25 mouse cellular contexts compared by ENCODE assay signal in genomic region chr11:3311586-3312347, GRCm38 (mm10). TPM values are rescaled to one million over a fixed set of nuclear protein-coding genes. Genes with fewer than 3 reads are reported as not detected.
DNase-seq lines count a peak whose midpoint lies in the region; ATAC-seq lines count a peak whose summit lies in the region.
"Had no signal": no experiment of that assay in that cellular context is flagged by ENCODE, and none has a peak within 500 bp of the region (broad histone marks: within the 10 kb centered on the region; RNA-seq: fewer than 3 reads in every experiment).

No protein-coding gene starts in this region.

- ATAC-seq in forebrain, embryonic 11.5 days (replicated peaks; ENCODE audit: low FRiP score) = no peak
- ATAC-seq in forebrain, embryonic 14.5 days = no peak
- ATAC-seq in liver, embryonic 11.5 days (replicated peaks; ENCODE audit: low FRiP score) = no peak
- ATAC-seq: activated CD4-positive, CD25-positive, alpha-beta regulatory T cell, adult 4 months; CD4-positive, CD25-positive, alpha-beta regulatory T cell, adult 4 months; forebrain, embryonic 16.5 days; hindbrain, embryonic 16.5 days; inflammation-experienced regulatory T-cells, adult 6 months had no signal

- H3K27me3 ChIP-seq in forebrain, embryonic 11.5 days (ENCODE audit: control insufficient read depth, insufficient read depth, low read length) = no peaks in the 10 kb centered on the region
- no peaks in the 10 kb centered on the region for H3K27me3 ChIP-seq in forebrain, embryonic 14.5 days (replicated peaks; ENCODE audit: control insufficient read depth, insufficient read depth, low read length)
- no peaks in the 10 kb centered on the region for H3K27me3 ChIP-seq in liver, embryonic 11.5 days (replicated peaks; ENCODE audit: control insufficient read depth, insufficient read depth, low read length)
- H3K27me3 ChIP-seq: heart, embryonic 13.5 days; hindbrain, embryonic 12.5 days had no signal

- no peaks in the 10 kb centered on the region for H3K9me3 ChIP-seq in forebrain, embryonic 11.5 days (ENCODE audit: control insufficient read depth, low read length)
- no peaks in the 10 kb centered on the region for H3K9me3 ChIP-seq in forebrain, embryonic 14.5 days (replicated peaks; ENCODE audit: control insufficient read depth, low read length)
- H3K9me3 ChIP-seq in liver, embryonic 11.5 days (ENCODE audit: control insufficient read depth, low read length) = no peaks in the 10 kb centered on the region
- H3K9me3 ChIP-seq: forebrain, embryonic 10.5 days; G1E; heart, embryonic 13.5 days; hindbrain, embryonic 12.5 days had no signal

- H3K36me3 ChIP-seq in forebrain, embryonic 11.5 days (ENCODE audit: control insufficient read depth, insufficient read depth, low read length) = peaks cover 29% of the 10 kb centered on the region
- H3K36me3 ChIP-seq in forebrain, embryonic 14.5 days (ENCODE audit: control insufficient read depth, insufficient read depth, low read length) = peaks cover 66% of the 10 kb centered on the region
- peaks cover 36% of the 10 kb centered on the region for H3K36me3 ChIP-seq in liver, embryonic 11.5 days (ENCODE audit: control insufficient read depth, insufficient read depth, low read length)

- intact Hi-C loops in left cerebral cortex, postnatal 10 days (cut with DNase I) = no loop called here

- DNase-seq in forebrain, embryonic 11.5 days (ENCODE audit: low spot score) = peak; percentile 50
- no peak for DNase-seq in forebrain, embryonic 14.5 days (ENCODE audit: low spot score)
- no peak for DNase-seq in liver, embryonic 11.5 days (ENCODE audit: low spot score)
- no peak for DNase-seq in liver
- peak; percentile 38 for DNase-seq in thymus, postnatal 4 days
- DNase-seq in thymus, adult 18-20 months = no peak
- DNase-seq in B cell, adult 2 months = no peak
- DNase-seq in left cerebral cortex, postnatal 10 days (ENCODE audit: extremely low spot score in 1 of 2, low spot score in 2 of 2) = no peak
- DNase-seq: adrenal gland, postnatal 14 days; cerebellum, adult 11-12 months; cerebellum, adult 9-10 months; cerebellum, postnatal 25 days; gastrocnemius, postnatal 25 days; heart, postnatal 10 days; heart, postnatal 4 days had no signal

- no peak overlapping the region for H3K9ac ChIP-seq in forebrain, embryonic 11.5 days (ENCODE audit: low read length)
- no peak overlapping the region for H3K9ac ChIP-seq in forebrain, embryonic 14.5 days (ENCODE audit: low read length)
- no peak overlapping the region for H3K9ac ChIP-seq in liver, embryonic 11.5 days (ENCODE audit: low read depth, low read length)
- H3K9ac ChIP-seq: heart, embryonic 13.5 days; hindbrain, embryonic 12.5 days had no signal

- H3K4me3 ChIP-seq in forebrain, embryonic 11.5 days (ENCODE audit: low read depth, low read length) = no peak overlapping the region
- H3K4me3 ChIP-seq in forebrain, embryonic 14.5 days (ENCODE audit: low read depth, low read length) = no peak overlapping the region
- H3K4me3 ChIP-seq in liver, embryonic 11.5 days (ENCODE audit: low read depth, low read length) = no peak overlapping the region
- H3K4me3 ChIP-seq: erythroblast, embryonic 14.5 days; forebrain, embryonic 10.5 days; heart, embryonic 13.5 days; hindbrain, embryonic 12.5 days had no signal

- no peaks in the 10 kb centered on the region for H3K4me1 ChIP-seq in forebrain, embryonic 11.5 days (replicated peaks; ENCODE audit: control insufficient read depth, insufficient read depth, low read length)
- no peaks in the 10 kb centered on the region for H3K4me1 ChIP-seq in forebrain, embryonic 14.5 days (ENCODE audit: control insufficient read depth, insufficient read depth, low read length)
- peaks cover 24% of the 10 kb centered on the region for H3K4me1 ChIP-seq in liver, embryonic 11.5 days (replicated peaks; ENCODE audit: control insufficient read depth, insufficient read depth, low read length)
- H3K4me1 ChIP-seq: forebrain, embryonic 10.5 days; hindbrain, embryonic 12.5 days had no signal

- H3K27ac ChIP-seq in forebrain, embryonic 11.5 days (ENCODE audit: low read depth, low read length) = no peak overlapping the region
- no peak overlapping the region for H3K27ac ChIP-seq in forebrain, embryonic 14.5 days (ENCODE audit: low read depth, low read length)
- peak overlapping the region; percentile 16; the same call in 1 of the 2 replicates for H3K27ac ChIP-seq in liver, embryonic 11.5 days (ENCODE audit: low read depth, low read length)
- H3K27ac ChIP-seq: forebrain, embryonic 10.5 days; heart, embryonic 13.5 days; hindbrain, embryonic 12.5 days had no signal

- H3K4me2 ChIP-seq in forebrain, embryonic 11.5 days (ENCODE audit: low read depth, low read length, severe bottlenecking) = no peak overlapping the region
- no peak overlapping the region for H3K4me2 ChIP-seq in forebrain, embryonic 14.5 days (ENCODE audit: low read length)
- no peak overlapping the region for H3K4me2 ChIP-seq in liver, embryonic 11.5 days
- H3K4me2 ChIP-seq: heart, embryonic 13.5 days; hindbrain, embryonic 12.5 days had no signal

- WGBS in forebrain, embryonic 11.5 days = 87% methylated on average over 10 of the region's 10 CpGs
- 84% methylated on average over 10 of the region's 10 CpGs for WGBS in forebrain, embryonic 14.5 days
- WGBS in liver, embryonic 11.5 days = 79% methylated on average over 10 of the region's 10 CpGs

RNA-seq across cellular contexts. Expression of gene Pik3ip1, which starts 18.4 kb away (rescaled TPM):
- polyA plus RNA-seq in forebrain, embryonic 11.5 days (2014; fragmentation: Nextera tagmentation; extraction: Ambion mirVana) = 9.7 and 10.6 TPM in 2 replicates
- 27.8 TPM in 2 replicates for polyA plus RNA-seq in forebrain, embryonic 14.5 days (2014; fragmentation: Nextera tagmentation; extraction: Ambion mirVana)
- polyA plus RNA-seq in liver, embryonic 11.5 days (2014; fragmentation: Nextera tagmentation; extraction: Ambion mirVana) = 3.5 and 3.8 TPM in 2 replicates
- total RNA-seq in left cerebral cortex, postnatal 10 days (2021) = 10 to 100 TPM; 20.5 to 24.0 TPM

RNA-seq across cellular contexts. Expression of gene Patz1, which starts 23.1 kb away (rescaled TPM):
- 130 and 131 TPM in 2 replicates for polyA plus RNA-seq in forebrain, embryonic 11.5 days (2014; fragmentation: Nextera tagmentation; extraction: Ambion mirVana)
- polyA plus RNA-seq in forebrain, embryonic 14.5 days (2014; fragmentation: Nextera tagmentation; extraction: Ambion mirVana) = 61.7 and 62.0 TPM in 2 replicates
- polyA plus RNA-seq in liver, embryonic 11.5 days (2014; fragmentation: Nextera tagmentation; extraction: Ambion mirVana) = 42.8 and 44.2 TPM in 2 replicates
- total RNA-seq in left cerebral cortex, postnatal 10 days (2021) = 10 to 100 TPM; 43.3 to 46.5 TPM

RNA-seq across cellular contexts. Expression of gene Drg1, which starts 45.6 kb away (rescaled TPM):
- polyA plus RNA-seq in forebrain, embryonic 11.5 days (2014; fragmentation: Nextera tagmentation; extraction: Ambion mirVana) = 289 and 299 TPM in 2 replicates
- polyA plus RNA-seq in forebrain, embryonic 14.5 days (2014; fragmentation: Nextera tagmentation; extraction: Ambion mirVana) = 274 and 283 TPM in 2 replicates
- 249 and 261 TPM in 2 replicates for polyA plus RNA-seq in liver, embryonic 11.5 days (2014; fragmentation: Nextera tagmentation; extraction: Ambion mirVana)
- 10 to 100 TPM; 86.9 to 88.6 TPM for total RNA-seq in left cerebral cortex, postnatal 10 days (2021)

Comparison
In these comparisons a context has a peak if more than half of its experiments do, and no peak if none do; other contexts are left out.
1. DNase-seq: peak in forebrain, embryonic 11.5 days (single experiment) and thymus, postnatal 4 days (single experiment); none in forebrain, embryonic 14.5 days (single experiment), liver, embryonic 11.5 days (single experiment), liver (single experiment), thymus, adult 18-20 months (0 of 2), B cell, adult 2 months (0 of 2) and left cerebral cortex, postnatal 10 days (0 of 2).